Mouse (Mus musculus) lung, embryonic 14.5 days (tissue): Measurements from ENCODE around the gene Casz1. TPM values are rescaled to one million over a fixed set of nuclear protein-coding genes. Genes with fewer than 3 reads are reported as not detected.

Experiments used
- ATAC-seq: fragments of 200-750 bp; cut with Nextera tagmentation; 2 replicates; pipeline ENCODE4 v1.8.0; 2017; ENCODE audit warnings: mild to moderate bottlenecking, moderate TSS enrichment, moderate library complexity; ENCODE audit not compliant: insufficient read depth
- DNase-seq: peaks from one replicate; pipeline ENCODE4 v3.0.0-alpha.2; 2015
- H3K27ac ChIP-seq: fragments of 300-500 bp; sonication (generic); 2 replicates; pipeline ENCODE4 v1.5.1; 2014; ENCODE audit warnings: low read depth, mild to moderate bottlenecking, moderate library complexity
- H3K27me3 ChIP-seq: fragments of 300-500 bp; sonication (generic); 2 replicates; pipeline ENCODE4 v1.6.1; 2014; ENCODE audit warnings: low read length, control low read depth; ENCODE audit not compliant: insufficient read depth
- H3K36me3 ChIP-seq: fragments of 300-500 bp; sonication (generic); 2 replicates; pipeline ENCODE4 v1.6.1; 2014; ENCODE audit warnings: control low read depth; ENCODE audit not compliant: insufficient read depth
- H3K4me1 ChIP-seq: fragments of 300-500 bp; sonication (generic); 2 replicates; pipeline ENCODE4 v1.6.1; 2014; ENCODE audit warnings: antibody characterized with exemption, control low read depth; ENCODE audit not compliant: insufficient read depth
- H3K4me2 ChIP-seq: fragments of 300-500 bp; sonication (generic); 2 replicates; pipeline ENCODE4 v1.6.1; 2014; ENCODE audit warnings: mild to moderate bottlenecking
- H3K4me3 ChIP-seq: fragments of 300-500 bp; sonication (generic); 2 replicates; pipeline ENCODE4 v1.5.1; 2014; ENCODE audit warnings: low read depth, low read length
- H3K9ac ChIP-seq: fragments of 300-500 bp; sonication (generic); 2 replicates; pipeline ENCODE4 v1.6.1; 2014
- H3K9me3 ChIP-seq: fragments of 300-500 bp; sonication (generic); 2 replicates; pipeline ENCODE4 v1.6.1; 2016; ENCODE audit warnings: low read depth, low read length, control low read depth
- CTCF ChIP-seq: IDR thresholded peaks from 2 replicates; pipeline ENCODE4 v1.5.1; 2016; ENCODE audit warnings: antibody characterized with exemption, low read depth
- WGBS: fragments of 180-500 bp; shearing (Covaris S2); extraction: QIAGEN DNeasy Blood & Tissue Kit; methylation state at CpG from one replicate; pipeline ENCODE4 v1.1.7; 2014; 5-methylcytosine and 5-hydroxymethylcytosine counted together
- polyA plus RNA-seq: library from polyadenylated mRNA; unstranded; fragments of >200 nt; fragmentation: Nextera tagmentation; extraction: Ambion mirVana; gene quantifications from 2 replicates; pipeline ENCODE4 v1.2.1, GENCODE M21; 2014

Casz1 gene
- polyA plus RNA-seq, 1 experiment from 2014 or later, result 8.3 TPM

DNA sequence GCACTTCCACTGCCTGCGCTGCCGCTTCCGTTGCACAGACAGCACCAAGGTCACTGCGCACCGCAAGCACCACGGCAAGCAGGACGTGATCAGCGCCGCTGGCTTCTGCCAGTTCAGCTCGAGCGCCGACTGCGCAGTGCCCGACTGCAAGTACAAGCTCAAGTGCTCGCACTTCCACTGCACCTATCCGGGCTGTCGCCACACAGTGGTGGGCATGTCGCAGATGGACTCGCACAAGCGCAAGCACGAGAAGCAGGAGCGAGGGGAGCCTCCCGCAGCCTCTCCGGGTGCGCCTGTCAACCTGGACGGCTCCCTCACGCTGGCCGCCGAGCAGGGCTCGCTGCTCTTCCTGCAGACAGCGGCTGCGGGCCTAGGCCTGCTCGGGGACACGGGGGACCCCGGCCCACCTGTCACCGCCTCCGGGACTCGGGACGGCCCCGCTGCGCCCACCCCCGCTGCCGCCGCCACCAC is 147.6 kb downstream of the Casz1 start:
- Histone ChIP-seq H3K27me3 (peaks cover 40% of the 10 kb centered on the region), H3K9ac (peak overlapping the region; percentile 29), H3K4me2 (peak overlapping the region; percentile 65), H3K36me3 (no peaks in the 10 kb centered on the region), H3K9me3 (no peaks in the 10 kb centered on the region), H3K4me1 (peaks cover 28% of the 10 kb centered on the region), H3K4me3 (peak overlapping the region; percentile 35), H3K27ac (no peak overlapping the region)
- 5% methylated on average over 44 of the region's 44 CpGs for WGBS
- TF ChIP-seq CTCF, result peak; percentile 38; the same call in 1 of the 2 replicates
- peak; percentile 62 for DNase-seq
- ATAC-seq, result no peak

GRCm38 (mm10) chr4:148952328-148953222 is 148.3 kb downstream of the Casz1 start:
- H3K4me3 ChIP-seq, result peak overlapping the region; percentile 35
- WGBS, result 7% methylated on average over 69 of the region's 69 CpGs
- ATAC-seq (no peak), DNase-seq (no peak)
- H3K9ac ChIP-seq, result peak overlapping the region; percentile 29
- peaks cover 40% of the 10 kb centered on the region for H3K27me3 ChIP-seq
- no peak for TF ChIP-seq CTCF
- peaks cover 28% of the 10 kb centered on the region for H3K4me1 ChIP-seq
- no peak overlapping the region for H3K27ac ChIP-seq
- H3K36me3 ChIP-seq, result no peaks in the 10 kb centered on the region
- no peaks in the 10 kb centered on the region for H3K9me3 ChIP-seq
- peak overlapping the region; percentile 65 for H3K4me2 ChIP-seq

GRCm38 (mm10) chr4:148955131-148955813 is 151.0 kb downstream of the Casz1 start:
- peak; percentile 70 for DNase-seq
- TF ChIP-seq CTCF, result no peak
- no peak overlapping the region for H3K9ac ChIP-seq
- WGBS, result 74% methylated on average over 14 of the region's 14 CpGs
- H3K4me2 ChIP-seq, result no peak overlapping the region
- peaks cover 4% of the 10 kb centered on the region; the same call in 1 of the 2 replicates for H3K36me3 ChIP-seq
- no peak for ATAC-seq
- no peak overlapping the region for H3K4me3 ChIP-seq
- peaks cover 24% of the 10 kb centered on the region for H3K4me1 ChIP-seq
- no peaks in the 10 kb centered on the region for H3K9me3 ChIP-seq
- peaks cover 38% of the 10 kb centered on the region for H3K27me3 ChIP-seq
- H3K27ac ChIP-seq, result no peak overlapping the region; the same call in 1 of the 2 replicates

DNA sequence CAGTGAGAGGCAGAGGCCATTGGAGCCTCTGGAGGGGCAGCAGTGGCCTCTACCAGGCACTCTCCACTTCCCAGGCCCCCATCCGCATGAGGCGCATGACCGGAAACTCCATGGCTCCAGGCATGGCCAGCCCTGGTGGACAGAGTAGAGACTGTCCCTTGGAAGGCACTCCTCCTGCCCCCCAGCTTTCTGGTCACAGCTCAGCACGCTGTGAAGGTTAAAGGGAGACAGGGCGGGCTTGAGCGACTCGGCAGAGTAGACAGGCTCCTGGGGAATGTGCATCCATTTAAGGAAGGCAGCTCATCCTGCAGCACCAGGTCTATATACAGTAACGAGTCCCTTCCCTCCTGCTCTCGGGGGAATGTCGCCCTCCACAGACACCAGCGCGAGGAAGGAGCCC is 155.8 kb downstream of the Casz1 start:
- TF ChIP-seq CTCF, result 0 out of 2 replicates have a peak, but pooled peaks have one; percentile 11
- DNase-seq, result no peak
- Histone ChIP-seq H3K4me1 (peaks cover 3% of the 10 kb centered on the region; the same call in 1 of the 2 replicates), H3K36me3 (peaks cover 19% of the 10 kb centered on the region), H3K9me3 (no peaks in the 10 kb centered on the region), H3K27me3 (no peaks in the 10 kb centered on the region), H3K9ac (no peak overlapping the region), H3K27ac (peak overlapping the region; percentile 80), H3K4me2 (no peak overlapping the region), H3K4me3 (no peak overlapping the region)
- WGBS, result 69% methylated on average over 12 of the region's 12 CpGs
- 0 out of 2 replicates have a peak, but pooled peaks have one; percentile 9 for ATAC-seq

GRCm38 (mm10) chr4:148961081-148961480 is 156.9 kb downstream of the Casz1 start:
- ATAC-seq (no peak), DNase-seq (no peak)
- no peak overlapping the region for H3K27ac ChIP-seq
- TF ChIP-seq CTCF, result no peak
- no peak overlapping the region for H3K4me3 ChIP-seq
- no peaks in the 10 kb centered on the region for H3K9me3 ChIP-seq
- WGBS, result 90% methylated on average over 19 of the region's 19 CpGs
- peaks cover 28% of the 10 kb centered on the region for H3K36me3 ChIP-seq
- no peak overlapping the region for H3K4me2 ChIP-seq
- H3K9ac ChIP-seq, result no peak overlapping the region
- no peaks in the 10 kb centered on the region for H3K27me3 ChIP-seq
- no peaks in the 10 kb centered on the region for H3K4me1 ChIP-seq

DNA sequence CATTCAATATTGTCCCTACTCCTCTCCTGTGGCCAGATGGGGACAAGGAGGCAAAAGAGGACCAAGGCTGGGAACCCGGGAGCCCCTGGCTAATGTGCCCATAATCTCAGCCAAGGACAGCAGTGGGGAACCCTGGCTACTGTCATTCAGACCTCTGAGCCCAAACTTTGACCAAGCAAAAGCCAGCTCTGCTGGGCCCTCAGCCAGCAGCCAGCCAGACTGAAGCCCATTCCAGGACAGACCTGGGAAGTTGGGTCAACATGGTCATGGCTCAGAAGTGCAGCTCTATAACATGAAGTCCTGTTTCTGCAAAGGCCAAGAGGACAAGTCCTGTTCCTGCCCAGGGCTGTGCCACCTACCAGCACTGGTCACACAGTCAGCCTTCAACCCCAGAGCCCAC is 157.9 kb downstream of the Casz1 start:
- DNase-seq, result no peak
- no peak overlapping the region for H3K4me3 ChIP-seq
- H3K4me2 ChIP-seq, result no peak overlapping the region
- H3K36me3 ChIP-seq, result peaks cover 28% of the 10 kb centered on the region
- no peak for TF ChIP-seq CTCF
- no peak for ATAC-seq
- no peak overlapping the region for H3K9ac ChIP-seq
- H3K27me3 ChIP-seq, result no peaks in the 10 kb centered on the region
- no peaks in the 10 kb centered on the region for H3K4me1 ChIP-seq
- H3K27ac ChIP-seq, result no peak overlapping the region
- no peaks in the 10 kb centered on the region for H3K9me3 ChIP-seq
- WGBS, result 82% methylated on average over 1 of the region's 1 CpGs
